Mouse (Mus musculus) hindbrain, embryonic 11.5 days (tissue): ENCODE results near the gene Dclk1. TPM values are rescaled to one million over a fixed set of nuclear protein-coding genes. Genes with fewer than 3 reads are reported as not detected.
A peak's percentile ranks its signal among the peaks of the same experiment; 100 is the strongest.

Source experiments
- ATAC-seq: fragments of 200-750 bp; cut with Nextera tagmentation; 2 replicates; pipeline ENCODE4 v1.8.0; 2017; ENCODE audit warnings: mild to moderate bottlenecking, moderate TSS enrichment, moderate library complexity; ENCODE audit not compliant: low FRiP score
- DNase-seq: peaks from one replicate; pipeline ENCODE4 v3.0.0-alpha.2; 2015; ENCODE audit warnings: low spot score
- H3K27ac ChIP-seq: fragments of 300-500 bp; sonication (generic); 2 replicates; pipeline ENCODE4 v1.5.1; 2014; ENCODE audit warnings: mild to moderate bottlenecking, low read depth, low read length
- H3K27me3 ChIP-seq: fragments of 300-500 bp; sonication (generic); 2 replicates; pipeline ENCODE4 v1.6.1; 2014; ENCODE audit warnings: mild to moderate bottlenecking, low read length, moderate library complexity, mixed read lengths; ENCODE audit not compliant: control insufficient read depth, insufficient read depth
- H3K36me3 ChIP-seq: fragments of 300-500 bp; sonication (generic); 2 replicates; pipeline ENCODE4 v1.6.1; 2014; ENCODE audit warnings: mild to moderate bottlenecking, low read length, moderate library complexity, mixed read lengths; ENCODE audit not compliant: control insufficient read depth, insufficient read depth
- H3K4me1 ChIP-seq: fragments of 300-500 bp; sonication (generic); replicated peaks from 2 replicates; pipeline ENCODE4 v1.6.1; 2014; ENCODE audit warnings: low read length, mixed read lengths; ENCODE audit not compliant: control insufficient read depth, insufficient read depth
- H3K4me2 ChIP-seq: fragments of 300-500 bp; sonication (generic); replicated peaks from 2 replicates; pipeline ENCODE4 v1.6.1; 2014; ENCODE audit warnings: mild to moderate bottlenecking, low read depth, low read length
- H3K4me3 ChIP-seq: fragments of 300-500 bp; sonication (generic); 2 replicates; pipeline ENCODE4 v1.5.1; 2014; ENCODE audit warnings: low read depth, low read length
- H3K9ac ChIP-seq: fragments of 300-500 bp; sonication (generic); 2 replicates; pipeline ENCODE4 v1.6.1; 2014; ENCODE audit warnings: low read depth, low read length
- H3K9me3 ChIP-seq: fragments of 300-500 bp; sonication (generic); 2 replicates; pipeline ENCODE4 v1.6.1; 2016; ENCODE audit warnings: low read length; ENCODE audit not compliant: control insufficient read depth
- WGBS: fragments of 180-500 bp; shearing (Covaris S2); extraction: QIAGEN DNeasy Blood & Tissue Kit; methylation state at CpG from one replicate; pipeline ENCODE4 v1.1.7; 2014; 5-methylcytosine and 5-hydroxymethylcytosine counted together
- polyA plus RNA-seq: library from polyadenylated mRNA; unstranded; fragments of >200 nt; fragmentation: Nextera tagmentation; extraction: Ambion mirVana; gene quantifications from 2 replicates; pipeline ENCODE4 v1.2.1, GENCODE M21; 2014

The Dclk1 gene
- polyA plus RNA-seq, 1 experiment from 2014 or later = 94.8 TPM

DNA sequence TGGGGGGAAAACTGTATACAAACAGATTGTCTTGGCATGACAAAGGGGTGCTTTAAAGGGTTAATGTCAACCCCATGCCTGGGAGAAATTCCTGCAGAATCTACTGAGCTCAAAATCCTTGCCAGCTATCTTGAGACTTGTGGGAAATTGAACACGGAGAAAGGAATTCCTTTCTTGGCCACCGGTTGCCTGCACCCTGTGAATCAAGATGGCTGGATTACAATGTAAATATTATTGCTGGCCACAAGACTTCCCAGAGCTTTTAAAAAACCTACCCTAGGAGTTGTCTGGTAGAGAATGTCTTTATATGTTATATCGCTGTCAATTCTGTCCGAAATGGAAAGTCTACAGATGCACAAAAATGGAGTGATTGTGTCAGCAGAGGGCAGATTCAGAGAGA is 28.4 kb upstream of the Dclk1 start:
- Histone ChIP-seq H3K9ac (no peak overlapping the region), H3K4me1 (no peaks in the 10 kb centered on the region), H3K36me3 (no peaks in the 10 kb centered on the region), H3K27me3 (no peaks in the 10 kb centered on the region), H3K4me2 (no peak overlapping the region), H3K27ac (no peak overlapping the region), H3K9me3 (no peaks in the 10 kb centered on the region), H3K4me3 (no peak overlapping the region)
- 52% methylated on average over 4 of the region's 4 CpGs for WGBS
- no peak for DNase-seq
- no peak for ATAC-seq

DNA sequence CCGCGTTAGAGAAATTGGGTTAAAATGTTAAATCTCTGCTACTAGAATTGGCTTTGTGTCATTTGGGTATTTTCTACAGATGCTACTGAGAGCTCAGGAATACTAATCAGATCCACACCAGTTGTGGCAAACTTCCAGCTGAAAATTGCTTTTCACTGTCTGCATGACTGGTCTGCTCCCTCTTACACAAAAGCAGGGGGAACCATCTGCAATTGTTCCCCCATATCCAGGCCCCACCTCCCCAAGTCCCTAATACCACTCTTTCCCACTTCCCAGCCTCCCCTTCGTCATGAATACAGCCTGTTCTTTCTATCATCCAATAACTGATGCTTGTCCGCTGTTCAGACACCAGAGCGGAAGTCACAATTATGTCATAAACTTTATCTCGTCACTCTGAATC is 27.8 kb upstream of the Dclk1 start:
- Histone ChIP-seq H3K36me3 (no peaks in the 10 kb centered on the region), H3K9me3 (no peaks in the 10 kb centered on the region), H3K4me3 (no peak overlapping the region), H3K4me1 (no peaks in the 10 kb centered on the region), H3K27ac (no peak overlapping the region), H3K9ac (no peak overlapping the region), H3K4me2 (no peak overlapping the region), H3K27me3 (no peaks in the 10 kb centered on the region)
- DNase-seq = no peak
- 80% methylated on average over 6 of the region's 6 CpGs for WGBS
- ATAC-seq = no peak

- Histone ChIP-seq H3K4me1 (peaks cover 5% of the 10 kb centered on the region), H3K9me3 (no peaks in the 10 kb centered on the region), H3K27me3 (no peaks in the 10 kb centered on the region), H3K27ac (no peak overlapping the region), H3K9ac (no peak overlapping the region), H3K4me2 (no peak overlapping the region), H3K4me3 (no peak overlapping the region), H3K36me3 (no peaks in the 10 kb centered on the region)
- 88% methylated on average over 2 of the region's 2 CpGs for WGBS
- DNase-seq (no peak), ATAC-seq (no peak)
Observed at GRCm38 (mm10) chr3:55222502-55222901, 19.7 kb upstream of the Dclk1 start.

DNA sequence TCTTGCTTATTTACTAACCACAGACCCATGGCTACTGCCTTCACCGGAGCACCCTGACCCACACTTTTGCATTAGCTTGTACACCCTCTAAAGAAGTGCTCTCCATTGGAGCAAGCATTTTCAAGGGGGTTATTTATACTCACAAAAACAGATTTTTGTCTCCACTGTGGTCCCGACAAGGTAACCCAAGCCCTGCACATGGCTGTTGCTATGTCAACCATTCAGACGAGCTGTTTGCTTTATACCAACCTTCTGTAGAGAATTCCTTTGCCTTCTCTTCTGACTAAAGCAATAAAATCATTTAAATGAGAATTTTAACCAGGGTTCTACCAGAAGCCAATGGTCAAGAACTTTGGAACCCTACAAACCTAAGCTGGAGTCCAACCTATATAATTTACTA is 18.3 kb upstream of the Dclk1 start:
- Histone ChIP-seq H3K4me1 (peaks cover 5% of the 10 kb centered on the region), H3K27ac (no peak overlapping the region), H3K9me3 (no peaks in the 10 kb centered on the region), H3K4me3 (no peak overlapping the region), H3K4me2 (no peak overlapping the region), H3K36me3 (no peaks in the 10 kb centered on the region), H3K9ac (no peak overlapping the region), H3K27me3 (no peaks in the 10 kb centered on the region)
- no peak for ATAC-seq
- DNase-seq = no peak
- 78% methylated on average over 3 of the region's 3 CpGs for WGBS

DNA sequence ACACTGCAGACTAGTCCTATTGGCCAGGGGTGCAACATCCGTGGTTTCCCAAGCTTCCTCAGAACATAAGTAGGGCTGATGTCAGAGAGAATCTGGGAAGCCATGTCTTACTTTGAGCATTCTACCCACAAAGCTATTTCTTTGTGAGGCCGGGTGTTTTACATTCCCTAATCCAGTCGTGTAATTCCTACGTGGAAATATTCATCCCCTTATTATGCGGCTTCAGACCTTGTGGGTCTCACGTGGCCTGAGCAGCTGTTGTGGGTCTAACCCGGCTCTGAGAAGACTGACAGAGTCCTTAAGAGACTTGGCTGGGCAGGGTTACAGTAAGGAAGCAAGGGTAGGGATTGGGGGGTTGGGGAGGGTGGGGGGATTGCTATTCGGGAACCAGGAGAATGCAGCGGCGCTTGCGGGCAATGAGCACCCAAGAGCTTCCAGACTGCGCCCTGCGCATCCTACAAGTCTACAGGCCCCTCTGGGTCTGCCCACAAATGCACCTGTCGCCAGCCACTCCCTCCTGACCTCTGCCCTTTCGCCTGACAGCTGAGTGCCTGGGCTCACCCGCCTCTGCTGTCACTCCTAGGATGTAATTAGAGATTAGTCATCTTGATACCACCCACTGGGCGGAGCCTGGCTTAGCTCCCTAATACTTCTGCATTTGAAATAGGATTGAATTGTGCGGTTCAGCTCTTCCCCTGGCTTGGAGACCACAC is 15.5 kb upstream of the Dclk1 start:
- DNase-seq (peak; percentile 45), ATAC-seq (peak; percentile 74)
- Histone ChIP-seq H3K27me3 (no peaks in the 10 kb centered on the region), H3K27ac (no peak overlapping the region), H3K4me1 (peaks cover 5% of the 10 kb centered on the region), H3K4me3 (no peak overlapping the region), H3K9me3 (no peaks in the 10 kb centered on the region), H3K36me3 (no peaks in the 10 kb centered on the region), H3K9ac (no peak overlapping the region), H3K4me2 (no peak overlapping the region)
- WGBS = 24% methylated on average over 17 of the region's 18 CpGs

DNA sequence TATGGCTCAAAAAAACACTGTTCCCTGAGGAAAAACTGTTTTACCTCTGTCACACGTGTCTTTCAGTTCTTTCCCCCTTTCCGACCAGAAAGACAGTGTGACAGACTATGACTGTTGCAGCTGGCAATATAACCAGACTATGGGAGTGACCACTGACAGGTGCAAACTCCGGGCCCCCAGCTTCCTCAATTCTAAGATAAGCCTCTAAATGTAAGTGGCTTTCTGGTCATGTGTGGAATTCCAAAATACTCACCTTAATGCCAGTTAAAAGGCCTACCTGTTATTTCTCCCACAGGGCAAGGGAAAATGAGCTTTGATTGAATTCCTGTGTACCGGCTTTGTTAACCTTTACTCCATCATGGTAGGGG is 15.0 kb upstream of the Dclk1 start:
- WGBS = 42% methylated on average over 4 of the region's 4 CpGs
- Histone ChIP-seq H3K4me1 (peaks cover 5% of the 10 kb centered on the region), H3K4me3 (no peak overlapping the region), H3K27me3 (no peaks in the 10 kb centered on the region), H3K4me2 (no peak overlapping the region), H3K27ac (no peak overlapping the region), H3K36me3 (no peaks in the 10 kb centered on the region), H3K9me3 (no peaks in the 10 kb centered on the region), H3K9ac (no peak overlapping the region)
- DNase-seq (no peak), ATAC-seq (no peak)

DNA sequence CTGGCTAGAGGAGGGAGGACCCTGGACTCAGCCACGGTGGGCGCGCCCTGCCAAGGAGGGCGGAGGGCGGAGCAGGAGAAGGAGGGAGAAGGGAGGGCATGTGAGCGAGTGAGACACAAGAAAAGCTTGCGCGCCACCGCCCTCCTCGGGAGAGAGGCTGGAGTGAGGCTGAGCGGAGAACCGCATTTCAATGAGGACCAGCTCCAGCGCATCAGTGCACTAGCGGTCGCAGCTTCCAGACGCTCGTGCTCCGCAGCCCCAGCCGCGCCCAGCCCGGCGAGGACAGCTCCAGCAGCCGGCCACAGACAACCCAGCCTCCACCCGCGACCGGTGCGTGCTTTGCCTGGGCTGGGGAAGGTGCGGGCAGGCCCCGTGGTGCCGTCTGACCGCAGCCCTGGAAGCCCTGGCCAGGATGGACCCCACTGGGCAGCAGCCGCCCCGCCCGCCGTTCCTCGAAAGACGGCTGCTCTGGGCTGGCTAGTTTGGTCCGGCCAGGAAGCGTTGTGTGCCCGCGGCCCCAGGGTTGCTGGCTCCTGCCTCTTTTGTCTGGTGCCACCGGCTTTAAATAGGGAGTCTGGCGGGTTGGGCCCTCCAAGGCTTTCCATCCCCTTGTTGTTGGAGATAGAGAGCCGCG is 375 bp downstream of the Dclk1 start:
- H3K4me3 ChIP-seq = peak overlapping the region; percentile 79
- ATAC-seq = peak; percentile 97

DNA sequence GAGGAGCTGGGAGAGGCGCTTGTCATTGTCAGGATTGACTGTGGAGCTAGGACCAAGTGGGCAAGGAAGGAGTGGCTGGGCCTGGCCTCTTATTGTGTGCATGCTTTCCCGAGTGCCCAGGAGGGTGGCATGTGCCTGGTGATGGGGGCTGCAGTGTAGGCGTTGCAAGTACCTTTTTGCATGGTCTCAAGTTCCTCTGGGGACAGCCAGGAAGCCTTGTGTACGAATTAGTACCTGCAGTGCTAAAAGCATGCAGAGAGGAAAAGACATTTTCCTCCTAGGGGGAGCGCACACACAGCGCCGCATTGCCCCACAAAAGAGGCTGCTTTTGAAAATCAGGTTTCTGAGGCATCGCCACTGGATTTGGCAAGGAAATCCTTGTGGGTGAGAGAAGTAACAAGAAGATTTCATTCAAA is 900 bp downstream of the Dclk1 start:
- peak overlapping the region; percentile 76 for H3K4me2 ChIP-seq
- ATAC-seq (peak; percentile 80), DNase-seq (no peak)
- H3K27ac ChIP-seq = peak overlapping the region; percentile 93; the same call in 1 of the 2 replicates
- WGBS = 1% methylated on average over 8 of the region's 8 CpGs
- H3K9me3 ChIP-seq = no peaks in the 10 kb centered on the region
- peak overlapping the region; percentile 79 for H3K4me3 ChIP-seq
- peak overlapping the region; percentile 97 for H3K9ac ChIP-seq
- H3K36me3 ChIP-seq = no peaks in the 10 kb centered on the region
- no peaks in the 10 kb centered on the region for H3K4me1 ChIP-seq
- no peaks in the 10 kb centered on the region for H3K27me3 ChIP-seq

More for the DNA sequence above, 375 bp downstream of the Dclk1 start:
- Histone ChIP-seq H3K4me1 (no peaks in the 10 kb centered on the region), H3K4me2 (peak overlapping the region; percentile 76), H3K9me3 (no peaks in the 10 kb centered on the region), H3K27ac (peak overlapping the region; percentile 93), H3K36me3 (no peaks in the 10 kb centered on the region), H3K27me3 (no peaks in the 10 kb centered on the region), H3K9ac (peak overlapping the region; percentile 97)
- under 1% methylated on average over 42 of the region's 45 CpGs for WGBS
- peak; percentile 90 for DNase-seq

GRCm38 (mm10) chr3:55244087-55244486 is 1.9 kb downstream of the Dclk1 start:
- 70% methylated on average over 6 of the region's 6 CpGs for WGBS
- DNase-seq (peak; percentile 8), ATAC-seq (no peak)
- Histone ChIP-seq H3K9ac (no peak overlapping the region; the same call in 1 of the 2 replicates), H3K4me1 (no peaks in the 10 kb centered on the region), H3K27ac (no peak overlapping the region), H3K27me3 (no peaks in the 10 kb centered on the region), H3K4me3 (peak overlapping the region; percentile 79), H3K4me2 (peak overlapping the region; percentile 34), H3K9me3 (no peaks in the 10 kb centered on the region), H3K36me3 (no peaks in the 10 kb centered on the region)
